Mouse (Mus musculus) cerebellum, adult 11-12 months (tissue): ENCODE results near the gene Hspa5.
"Not testable (repeated sequence)": the region's sequence is repeated elsewhere in the genome, so short reads cannot be mapped to it uniquely, and the experiment has no call there.

Experiments used
- DNase-seq: peaks from one replicate; pipeline ENCODE4 v3.0.0; 2022

Hspa5 gene

GRCm38 (mm10) chr2:34809568-34809967 lies 37.8 kb downstream of the Hspa5 start:
- DNase-seq, result no peak

DNA sequence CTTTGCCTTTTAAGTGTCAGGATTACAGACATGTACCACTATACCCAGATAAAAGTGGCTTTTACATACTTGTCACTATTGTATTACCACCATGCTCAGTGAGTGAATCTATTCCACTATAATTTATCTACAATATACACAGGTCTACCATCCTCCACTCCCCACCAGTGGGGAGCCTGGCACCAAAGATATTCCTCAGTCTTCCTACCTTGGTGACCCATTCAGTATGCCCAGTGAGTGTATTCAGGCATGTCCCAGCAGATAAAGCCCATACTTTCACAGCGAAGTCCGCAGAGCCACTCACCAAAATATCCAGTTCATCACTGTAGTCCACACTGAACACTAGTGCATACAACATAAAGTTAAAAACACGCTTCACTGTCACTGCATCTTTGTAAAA lies 39.0 kb downstream of the Hspa5 start:
- no peak for DNase-seq

- DNase-seq, result no peak
These were observed 40.9 kb downstream of the Hspa5 start for GRCm38 (mm10) chr2:34812706-34813105.

- not testable (repeated sequence) for DNase-seq
These were observed 44.1 kb downstream of the Hspa5 start for GRCm38 (mm10) chr2:34815893-34816292.

DNA sequence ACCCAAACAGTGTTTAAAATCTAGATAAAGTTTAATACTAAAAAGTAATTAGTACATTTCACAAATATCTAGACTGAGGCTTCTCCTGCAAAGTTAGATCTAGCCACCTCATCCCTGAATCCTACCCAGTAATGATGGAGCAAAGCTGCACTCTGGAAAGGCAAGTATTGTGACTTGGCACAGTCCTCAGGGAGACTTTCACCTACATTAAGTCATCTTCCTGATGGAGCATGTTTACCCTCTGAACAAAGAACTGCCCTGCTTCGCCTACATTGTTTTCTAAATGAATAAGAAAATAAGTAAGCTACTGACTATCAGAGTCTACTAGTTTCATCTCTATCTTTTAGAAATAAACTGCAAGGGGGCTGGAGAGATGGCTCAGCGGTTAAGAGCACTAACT lies 46.7 kb downstream of the Hspa5 start:
- DNase-seq, result no peak

- DNase-seq, result peak; percentile 92
These were observed 54.2 kb downstream of the Hspa5 start, which contains the start of gene Fbxw2 for GRCm38 (mm10) chr2:34825827-34826459. Gene Fbxw2, minus strand, starts transcription at chr2:34826311.

- no peak for DNase-seq
These were observed 54.9 kb downstream of the Hspa5 start for GRCm38 (mm10) chr2:34826460-34827231.
